Mouse (Mus musculus) midbrain, embryonic 12.5 days (tissue): ENCODE data around the gene Pelo. TPM values are rescaled to one million over a fixed set of nuclear protein-coding genes. Genes with fewer than 3 reads are reported as not detected.
A peak's percentile ranks its signal among the peaks of the same experiment; 100 is the strongest.

ENCODE experiments used
- ATAC-seq: fragments of 200-750 bp; cut with Nextera tagmentation; 2 replicates; pipeline ENCODE4 v1.8.0; 2017; ENCODE audit warnings: low read depth, moderate TSS enrichment, moderate library complexity; ENCODE audit not compliant: low FRiP score
- H3K27ac ChIP-seq: fragments of 300-500 bp; sonication (generic); replicated peaks from 2 replicates; pipeline ENCODE4 v1.5.1; 2016; ENCODE audit warnings: mild to moderate bottlenecking
- H3K27me3 ChIP-seq: fragments of 300-500 bp; sonication (generic); 2 replicates; pipeline ENCODE4 v1.6.1; 2016; ENCODE audit warnings: mild to moderate bottlenecking
- H3K36me3 ChIP-seq: fragments of 300-500 bp; sonication (generic); 2 replicates; pipeline ENCODE4 v1.6.1; 2016
- H3K4me1 ChIP-seq: fragments of 300-500 bp; sonication (generic); 2 replicates; pipeline ENCODE4 v1.6.1; 2016
- H3K4me2 ChIP-seq: fragments of 300-500 bp; sonication (generic); replicated peaks from 2 replicates; pipeline ENCODE4 v1.6.1; 2016; ENCODE audit warnings: mild to moderate bottlenecking, moderate library complexity
- H3K4me3 ChIP-seq: fragments of 300-500 bp; sonication (generic); 2 replicates; pipeline ENCODE4 v1.5.1; 2016; ENCODE audit warnings: mild to moderate bottlenecking
- H3K9ac ChIP-seq: fragments of 300-500 bp; sonication (generic); replicated peaks from 2 replicates; pipeline ENCODE4 v1.6.1; 2016; ENCODE audit warnings: mild to moderate bottlenecking, moderate library complexity
- H3K9me3 ChIP-seq: fragments of 300-500 bp; sonication (generic); 2 replicates; pipeline ENCODE4 v1.6.1; 2016; ENCODE audit warnings: mild to moderate bottlenecking
- WGBS: fragments of 180-500 bp; shearing (Covaris S2); methylation state at CpG from one replicate; pipeline ENCODE4 v1.1.7; 2016; 5-methylcytosine and 5-hydroxymethylcytosine counted together
- polyA plus RNA-seq: library from polyadenylated mRNA; unstranded; fragments of >200 nt; fragmentation: Nextera tagmentation; extraction: Ambion mirVana; gene quantifications from 2 replicates; pipeline ENCODE4 v1.2.1, GENCODE M21; 2016

The Pelo gene
- polyA plus RNA-seq = 2.7 and 4.1 TPM in 2 replicates

GRCm38 (mm10) chr13:115090069-115090976, at the start of gene Pelo:
Gene Pelo, minus strand, starts transcription at chr13:115090186.
- H3K4me2 ChIP-seq = peak within 1 kb of the TSS; percentile 95
- peak within 1 kb of the TSS; percentile 42 for H3K27ac ChIP-seq
- peaks cover 12% of the 10 kb centered on the region for H3K4me1 ChIP-seq
- H3K4me3 ChIP-seq = peak within 1 kb of the TSS; percentile 75
- H3K36me3 ChIP-seq = peaks cover 23% of the 10 kb centered on the region
- H3K27me3 ChIP-seq = peaks cover 4% of the 10 kb centered on the region
- peak within 1 kb of the TSS; percentile 65 for H3K9ac ChIP-seq
- under 1% methylated on average over 60 of the region's 60 CpGs for WGBS
- peaks cover 4% of the 10 kb centered on the region; the same call in 1 of the 2 replicates for H3K9me3 ChIP-seq
- peak; percentile 97 for ATAC-seq

- no peaks in the 10 kb centered on the region for H3K27me3 ChIP-seq
- H3K4me1 ChIP-seq = no peaks in the 10 kb centered on the region
- H3K27ac ChIP-seq = no peak overlapping the region
- 89% methylated on average over 7 of the region's 7 CpGs for WGBS
- H3K4me3 ChIP-seq = no peak overlapping the region
- no peak overlapping the region for H3K9ac ChIP-seq
- no peaks in the 10 kb centered on the region for H3K36me3 ChIP-seq
- H3K9me3 ChIP-seq = no peaks in the 10 kb centered on the region
- H3K4me2 ChIP-seq = no peak overlapping the region
- ATAC-seq = no peak
These were observed 48.5 kb upstream of the Pelo start for GRCm38 (mm10) chr13:115138513-115138912.

GRCm38 (mm10) chr13:115136761-115137160, 46.8 kb upstream of the Pelo start:
- 83% methylated on average over 3 of the region's 3 CpGs for WGBS
- Histone ChIP-seq H3K36me3 (no peaks in the 10 kb centered on the region), H3K4me2 (no peak overlapping the region), H3K27me3 (no peaks in the 10 kb centered on the region), H3K27ac (no peak overlapping the region), H3K9me3 (no peaks in the 10 kb centered on the region), H3K9ac (no peak overlapping the region), H3K4me3 (no peak overlapping the region), H3K4me1 (no peaks in the 10 kb centered on the region)
- ATAC-seq = no peak

- Histone ChIP-seq H3K4me3 (no peak overlapping the region), H3K4me1 (no peaks in the 10 kb centered on the region), H3K9ac (no peak overlapping the region), H3K36me3 (no peaks in the 10 kb centered on the region), H3K27me3 (no peaks in the 10 kb centered on the region), H3K4me2 (no peak overlapping the region), H3K9me3 (no peaks in the 10 kb centered on the region), H3K27ac (no peak overlapping the region)
- ATAC-seq = no peak
- 35% methylated on average over 5 of the region's 5 CpGs for WGBS
These were observed 42.4 kb upstream of the Pelo start for GRCm38 (mm10) chr13:115132435-115132834.

GRCm38 (mm10) chr13:115131381-115131780, 41.4 kb upstream of the Pelo start:
- H3K4me3 ChIP-seq = no peak overlapping the region
- H3K9ac ChIP-seq = no peak overlapping the region
- no peak for ATAC-seq
- H3K9me3 ChIP-seq = no peaks in the 10 kb centered on the region
- 76% methylated on average over 3 of the region's 3 CpGs for WGBS
- no peaks in the 10 kb centered on the region for H3K4me1 ChIP-seq
- H3K36me3 ChIP-seq = no peaks in the 10 kb centered on the region
- no peak overlapping the region for H3K27ac ChIP-seq
- no peaks in the 10 kb centered on the region for H3K27me3 ChIP-seq
- no peak overlapping the region for H3K4me2 ChIP-seq

- no peaks in the 10 kb centered on the region for H3K9me3 ChIP-seq
- H3K27me3 ChIP-seq = no peaks in the 10 kb centered on the region
- WGBS = 98% methylated on average over 2 of the region's 2 CpGs
- no peak overlapping the region for H3K4me3 ChIP-seq
- H3K36me3 ChIP-seq = no peaks in the 10 kb centered on the region
- H3K4me2 ChIP-seq = no peak overlapping the region
- ATAC-seq = no peak
- H3K27ac ChIP-seq = no peak overlapping the region
- no peak overlapping the region for H3K9ac ChIP-seq
- no peaks in the 10 kb centered on the region for H3K4me1 ChIP-seq
These were observed 40.0 kb upstream of the Pelo start for GRCm38 (mm10) chr13:115130035-115130434.

- Histone ChIP-seq H3K9me3 (no peaks in the 10 kb centered on the region), H3K4me3 (no peak overlapping the region), H3K27me3 (no peaks in the 10 kb centered on the region), H3K36me3 (no peaks in the 10 kb centered on the region), H3K27ac (no peak overlapping the region), H3K4me1 (no peaks in the 10 kb centered on the region), H3K4me2 (no peak overlapping the region), H3K9ac (no peak overlapping the region)
- ATAC-seq = no peak
- 91% methylated on average over 1 of the region's 1 CpGs for WGBS
These were observed 37.8 kb upstream of the Pelo start for GRCm38 (mm10) chr13:115127826-115128225.

GRCm38 (mm10) chr13:115126534-115126933, 36.5 kb upstream of the Pelo start:
- Histone ChIP-seq H3K27me3 (no peaks in the 10 kb centered on the region), H3K4me1 (no peaks in the 10 kb centered on the region), H3K9ac (no peak overlapping the region), H3K9me3 (no peaks in the 10 kb centered on the region), H3K4me3 (no peak overlapping the region), H3K27ac (no peak overlapping the region), H3K4me2 (no peak overlapping the region), H3K36me3 (no peaks in the 10 kb centered on the region)
- 93% methylated on average over 2 of the region's 2 CpGs for WGBS
- ATAC-seq = no peak

- no peak overlapping the region for H3K27ac ChIP-seq
- no peak overlapping the region for H3K4me3 ChIP-seq
- H3K27me3 ChIP-seq = no peaks in the 10 kb centered on the region
- no peak for ATAC-seq
- H3K4me2 ChIP-seq = no peak overlapping the region
- H3K9me3 ChIP-seq = no peaks in the 10 kb centered on the region
- H3K4me1 ChIP-seq = no peaks in the 10 kb centered on the region
- H3K36me3 ChIP-seq = no peaks in the 10 kb centered on the region
- whole genome bisulfite sequencing = 92% methylated on average over 4 of the region's 4 CpGs
- no peak overlapping the region for H3K9ac ChIP-seq
These were observed 35.1 kb upstream of the Pelo start for GRCm38 (mm10) chr13:115125130-115125529.

GRCm38 (mm10) chr13:115124521-115124920, 34.5 kb upstream of the Pelo start:
- Histone ChIP-seq H3K4me2 (no peak overlapping the region), H3K9me3 (no peaks in the 10 kb centered on the region), H3K27ac (no peak overlapping the region), H3K36me3 (no peaks in the 10 kb centered on the region), H3K4me1 (no peaks in the 10 kb centered on the region), H3K9ac (no peak overlapping the region), H3K4me3 (no peak overlapping the region), H3K27me3 (no peaks in the 10 kb centered on the region)
- WGBS = 81% methylated on average over 1 of the region's 1 CpGs
- no peak for ATAC-seq

- Histone ChIP-seq H3K4me3 (no peak overlapping the region), H3K4me1 (no peaks in the 10 kb centered on the region), H3K27me3 (no peaks in the 10 kb centered on the region), H3K9me3 (no peaks in the 10 kb centered on the region), H3K27ac (no peak overlapping the region), H3K9ac (no peak overlapping the region), H3K4me2 (no peak overlapping the region), H3K36me3 (no peaks in the 10 kb centered on the region)
- no peak for ATAC-seq
- WGBS = 71% methylated on average over 5 of the region's 5 CpGs
These were observed 28.8 kb upstream of the Pelo start for GRCm38 (mm10) chr13:115118756-115119155.

- Histone ChIP-seq H3K9me3 (no peaks in the 10 kb centered on the region), H3K36me3 (no peaks in the 10 kb centered on the region), H3K4me2 (no peak overlapping the region), H3K4me1 (no peaks in the 10 kb centered on the region), H3K27me3 (no peaks in the 10 kb centered on the region), H3K4me3 (no peak overlapping the region), H3K9ac (no peak overlapping the region), H3K27ac (no peak overlapping the region)
- 86% methylated on average over 3 of the region's 3 CpGs for WGBS
- no peak for ATAC-seq
These were observed 28.2 kb upstream of the Pelo start for GRCm38 (mm10) chr13:115118195-115118594.
